Mouse (Mus musculus) layer of hippocampus, adult 2 months (tissue): ENCODE results near the gene 1700069L16Rik. TPM values are rescaled to one million over a fixed set of nuclear protein-coding genes. Genes with fewer than 3 reads are reported as not detected.

Experiments
- DNase-seq, 2 experiments: peaks; one replicate each; pipeline ENCODE4 v3.0.0; 2022; ENCODE audit warnings: low spot score in 2 of 2
- H3K27ac ChIP-seq: fragments of 200-600 bp; 2 replicates; pipeline ENCODE4 v1.8.1; 2022
- H3K4me3 ChIP-seq: fragments of 200-600 bp; 2 replicates; pipeline ENCODE4 v1.8.1; 2022; ENCODE audit warnings: mild to moderate bottlenecking
- CTCF ChIP-seq: fragments of 200-600 bp; conservative IDR thresholded peaks from 2 replicates; pipeline ENCODE4 v1.8.1; 2022; ENCODE audit warnings: antibody characterized with exemption, mild to moderate bottlenecking, moderate library complexity
- total RNA-seq, 2 experiments: library from RNA; stranded (reverse); gene quantifications; 2 replicates each; pipeline ENCODE4 v1.2.3; 2021

The 1700069L16Rik gene
- total RNA-seq, 2 experiments from 2014 or later: not detected

DNA sequence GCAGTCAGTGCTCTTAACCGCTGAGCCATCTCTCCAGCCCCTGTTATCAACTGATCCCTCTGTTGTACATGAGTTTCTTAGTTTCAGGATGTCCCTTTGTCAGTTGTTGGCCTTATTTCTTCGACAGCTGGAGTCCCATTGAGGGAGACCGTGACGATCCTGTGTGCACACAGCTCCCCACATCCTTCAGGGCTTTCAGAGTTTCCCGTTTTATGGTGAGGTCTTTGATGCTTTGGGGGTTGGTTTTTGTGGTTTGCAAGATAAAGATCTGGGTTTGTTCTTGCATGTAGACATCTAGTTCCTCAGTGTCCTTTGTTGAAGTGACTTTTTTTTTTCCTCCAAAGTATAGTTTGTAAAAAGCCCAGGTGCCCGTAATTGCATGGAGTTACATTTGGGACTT, 54.0 kb downstream of the 1700069L16Rik start:
- no peak overlapping the region for H3K4me3 ChIP-seq
- no peak overlapping the region for H3K27ac ChIP-seq
- TF ChIP-seq CTCF: no peak
- no peak for DNase-seq

DNA sequence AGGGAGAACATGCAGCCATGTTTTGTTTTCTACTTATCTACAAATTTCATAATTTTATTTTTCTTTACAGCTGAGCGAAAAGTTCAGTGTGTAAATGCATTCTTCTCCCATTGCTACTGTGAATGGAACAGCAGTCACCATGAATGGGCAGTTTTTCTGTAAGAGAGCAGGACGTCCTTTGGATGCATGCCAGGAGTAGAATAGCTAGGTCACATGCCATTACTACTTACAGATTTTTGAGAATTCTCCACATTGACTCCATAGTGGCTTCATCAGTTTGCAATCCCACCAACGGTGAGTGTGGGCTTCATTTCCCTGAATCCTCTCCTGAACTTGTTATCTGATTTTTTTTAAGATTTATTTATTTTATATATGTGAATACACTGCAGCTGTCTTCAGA, 54.5 kb downstream of the 1700069L16Rik start:
- TF ChIP-seq CTCF: no peak
- no peak for DNase-seq
- Histone ChIP-seq H3K4me3 (no peak overlapping the region), H3K27ac (no peak overlapping the region)

DNA sequence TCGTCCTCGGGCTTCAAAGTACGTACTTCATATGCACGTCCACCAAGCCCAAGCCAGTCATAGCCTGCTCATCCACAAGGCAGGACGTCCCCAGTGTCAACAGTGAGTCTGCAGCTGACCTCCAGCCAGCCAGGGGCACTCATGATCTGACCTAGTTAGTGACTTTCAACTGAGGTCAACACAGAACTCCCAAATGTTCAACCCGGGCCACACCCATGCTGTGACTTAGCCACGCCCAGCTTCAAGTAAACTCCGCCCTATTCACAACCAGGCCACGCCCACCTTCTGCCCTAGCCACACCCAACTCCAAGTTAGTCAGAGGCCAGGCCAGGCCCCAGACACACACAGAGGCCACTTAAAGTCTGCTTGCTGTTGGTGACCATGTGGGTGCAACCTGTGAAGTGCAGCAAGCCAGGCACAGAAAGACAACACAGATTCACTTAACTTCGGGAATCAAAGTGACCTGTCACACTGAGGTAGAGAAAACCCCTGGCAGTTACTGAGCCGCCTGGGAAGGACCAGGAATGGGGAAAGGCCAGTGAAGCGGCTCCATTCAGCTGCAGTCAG, 59.9 kb downstream of the 1700069L16Rik start:
- H3K4me3 ChIP-seq: no peak overlapping the region
- no peak overlapping the region for H3K27ac ChIP-seq
- DNase-seq: no peak
- TF ChIP-seq CTCF: no peak

DNA sequence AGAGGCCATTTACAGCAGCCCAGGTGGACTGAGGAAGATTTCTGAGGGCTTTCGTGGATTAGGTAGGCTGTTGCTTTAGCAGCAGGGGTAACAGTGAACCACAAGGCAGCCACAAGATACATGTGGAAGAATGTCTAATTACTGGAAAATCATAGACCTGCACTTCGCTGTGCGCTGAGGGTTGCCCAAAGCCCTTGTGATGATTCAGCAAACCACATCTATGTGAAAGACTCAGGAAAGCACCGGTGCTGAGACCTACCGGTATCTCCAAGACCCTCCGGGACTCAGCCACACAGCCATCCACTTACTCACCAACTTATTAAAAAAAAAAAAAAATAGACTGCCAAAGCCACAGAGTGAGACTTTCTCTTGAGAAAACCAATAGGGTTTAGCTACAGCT, 60.4 kb downstream of the 1700069L16Rik start:
- no peak for TF ChIP-seq CTCF
- no peak overlapping the region for H3K27ac ChIP-seq
- no peak for DNase-seq

DNA sequence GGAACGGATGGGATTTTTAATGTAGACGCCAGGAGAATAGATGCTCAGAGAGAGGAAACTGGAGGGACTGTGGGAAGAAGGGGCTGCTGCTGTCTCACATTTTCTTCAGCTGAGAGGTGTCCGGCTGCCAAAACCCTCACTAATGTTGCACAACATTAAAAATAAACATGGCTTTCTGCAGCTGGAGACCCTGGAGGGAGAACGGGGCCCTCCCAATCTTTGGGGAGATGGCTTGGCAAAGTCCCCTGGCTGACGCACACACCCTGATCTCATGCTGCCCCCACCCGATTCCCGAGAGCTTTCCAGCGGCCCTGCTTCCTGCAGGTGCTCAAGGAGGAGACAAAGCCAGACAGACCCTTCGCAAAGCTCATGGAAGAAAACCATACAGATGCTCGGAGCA, 63.7 kb downstream of the 1700069L16Rik start:
- no peak overlapping the region for H3K27ac ChIP-seq
- H3K4me3 ChIP-seq: no peak overlapping the region
- DNase-seq: no peak
- TF ChIP-seq CTCF: no peak

More for the DNA sequence above, 60.4 kb downstream of the 1700069L16Rik start:
- no peak overlapping the region for H3K4me3 ChIP-seq

DNA sequence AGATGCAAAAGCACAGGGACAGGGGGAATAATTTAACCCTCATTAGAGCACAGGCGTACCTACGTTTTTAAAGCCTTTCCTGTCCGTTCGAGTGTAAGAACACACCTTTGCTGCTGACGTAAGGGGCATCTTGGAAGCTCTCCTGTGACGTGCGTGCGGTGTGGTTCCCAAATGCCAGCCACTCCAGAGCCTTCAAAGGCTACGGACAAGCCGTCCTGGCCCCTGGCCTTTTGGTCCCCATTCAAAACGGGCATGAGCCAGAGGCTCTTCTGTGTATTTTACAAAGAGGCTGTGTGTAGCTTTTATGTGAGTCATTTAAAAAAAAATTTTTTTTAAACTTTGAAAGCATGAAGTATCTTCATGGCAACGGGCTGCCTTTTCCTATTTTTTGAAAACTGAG, 69.8 kb downstream of the 1700069L16Rik start:
- Histone ChIP-seq H3K4me3 (no peak overlapping the region), H3K27ac (no peak overlapping the region)
- no peak for TF ChIP-seq CTCF
- no peak for DNase-seq

DNA sequence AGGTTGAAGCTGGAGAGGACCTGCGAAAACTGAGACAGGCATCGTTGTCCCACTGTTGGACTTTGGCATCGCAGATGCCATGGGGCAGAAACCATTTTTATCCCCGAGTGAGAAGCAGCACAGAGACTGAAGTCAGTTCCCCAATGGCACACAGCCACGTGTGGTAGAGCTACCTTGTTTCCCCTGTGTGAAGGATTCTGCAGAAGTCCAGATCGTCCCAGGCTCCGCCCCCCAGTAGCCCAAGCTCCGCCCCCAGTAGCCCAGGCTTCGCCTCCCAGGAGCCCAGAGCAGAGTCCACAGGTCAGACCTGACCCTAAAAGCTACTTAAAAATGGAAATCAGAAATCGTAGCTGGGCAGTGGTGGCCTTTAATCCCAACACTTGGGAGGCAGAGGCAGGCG, 70.4 kb downstream of the 1700069L16Rik start:
- no peak for TF ChIP-seq CTCF
- Histone ChIP-seq H3K4me3 (no peak overlapping the region), H3K27ac (no peak overlapping the region)
- no peak for DNase-seq

DNA sequence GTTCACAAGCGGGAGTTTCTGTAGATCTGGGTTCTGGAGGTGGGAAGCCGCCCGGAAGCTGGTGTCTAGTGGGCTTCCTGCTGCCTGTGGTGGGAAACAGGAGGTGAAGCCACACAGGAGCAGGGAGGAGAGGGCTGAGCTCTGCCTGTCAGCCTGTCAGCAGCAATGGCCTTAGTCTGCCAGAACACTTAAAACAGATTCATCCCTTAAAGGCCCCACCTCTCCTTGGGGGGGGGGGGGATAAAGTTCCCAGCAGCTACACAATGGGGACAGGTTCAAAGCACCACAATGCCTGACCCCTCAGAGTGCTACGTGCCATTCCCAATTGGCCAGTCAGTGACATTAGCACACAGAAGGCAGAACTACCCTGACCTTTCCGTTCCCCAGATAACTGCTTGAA, 72.4 kb downstream of the 1700069L16Rik start:
- no peak for DNase-seq
- H3K4me3 ChIP-seq: no peak overlapping the region
- H3K27ac ChIP-seq: no peak overlapping the region
- TF ChIP-seq CTCF: no peak

DNA sequence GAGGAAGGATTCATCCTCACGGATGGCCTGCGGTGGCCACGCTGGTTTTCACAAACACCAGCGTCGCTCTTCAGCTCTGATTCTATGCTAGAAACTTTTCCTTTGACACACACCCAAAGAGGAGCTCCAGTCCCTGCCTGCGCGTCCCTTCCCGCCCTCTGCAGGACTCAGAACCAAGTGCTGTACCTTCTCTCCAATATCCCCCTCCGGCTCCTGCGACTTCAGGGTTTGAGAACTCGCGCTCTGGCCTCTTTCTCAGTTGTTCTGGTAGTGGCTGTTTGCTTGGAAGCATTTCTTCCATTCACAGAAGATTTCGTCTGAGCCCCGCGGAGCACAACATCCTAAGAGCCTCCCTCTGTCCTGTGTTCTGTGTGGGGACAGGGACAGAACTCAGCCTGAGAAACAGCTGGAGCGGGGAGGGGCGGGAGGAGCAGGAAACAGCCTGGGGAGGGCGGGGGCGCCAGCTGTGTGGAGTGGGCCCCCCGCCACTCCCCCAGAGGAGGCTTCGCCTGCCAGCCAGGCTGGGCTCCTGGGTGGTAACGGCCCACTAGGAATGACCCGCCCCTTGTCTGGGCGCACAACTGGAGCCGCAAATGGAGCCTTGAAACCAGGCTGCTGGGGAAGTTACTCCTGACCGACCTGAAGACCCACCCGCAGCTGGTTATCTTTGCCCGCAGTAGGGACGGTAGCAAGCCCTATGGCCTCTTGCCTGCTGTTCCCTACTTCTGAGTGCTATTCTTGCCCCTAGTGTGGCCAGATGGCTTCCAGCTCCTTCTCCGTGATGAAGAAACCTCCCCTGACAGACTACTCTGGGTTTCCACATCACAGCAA, 74.3 kb downstream of the 1700069L16Rik start, which contains the start of gene Cmklr1:
Cmklr1 (minus strand) TSS at position 392 of the 831 bp plus-strand sequence.
- peak; percentile 43 for TF ChIP-seq CTCF
- Histone ChIP-seq H3K4me3 (peak within 1 kb of the TSS; percentile 36; the same call in 1 of the 2 replicates), H3K27ac (peak within 1 kb of the TSS; percentile 68; the same call in 1 of the 2 replicates)
- no peak for DNase-seq

DNA sequence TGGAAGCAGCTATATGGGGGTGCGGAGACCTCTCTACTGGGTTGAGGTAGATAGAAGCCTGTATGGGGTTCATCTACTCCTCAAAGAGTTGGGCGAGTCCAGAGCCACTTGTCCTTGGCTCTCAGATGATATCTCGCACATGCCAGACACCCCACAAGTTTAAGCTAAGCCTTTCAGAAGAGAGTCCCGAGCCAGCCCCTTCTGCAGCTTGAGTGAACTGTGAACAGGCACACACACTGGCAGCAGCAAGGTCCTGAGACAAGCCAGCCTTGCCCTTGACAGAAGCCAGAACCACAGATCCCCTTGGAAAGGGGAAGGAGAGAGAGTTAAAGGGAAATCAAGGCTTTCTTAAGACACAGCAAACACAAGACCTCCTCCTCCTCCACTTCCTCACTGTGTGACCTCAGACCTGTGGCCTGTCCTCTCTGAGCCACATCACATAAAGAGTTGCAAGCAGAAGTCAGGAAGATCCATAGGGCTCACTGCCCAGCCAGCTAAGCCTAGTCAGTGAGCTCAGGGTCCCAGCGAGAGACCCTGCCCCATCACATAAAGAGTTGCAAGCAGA, 75.8 kb downstream of the 1700069L16Rik start:
- Histone ChIP-seq H3K27ac (no peak overlapping the region), H3K4me3 (no peak overlapping the region)
- no peak for TF ChIP-seq CTCF
- no peak for DNase-seq

DNA sequence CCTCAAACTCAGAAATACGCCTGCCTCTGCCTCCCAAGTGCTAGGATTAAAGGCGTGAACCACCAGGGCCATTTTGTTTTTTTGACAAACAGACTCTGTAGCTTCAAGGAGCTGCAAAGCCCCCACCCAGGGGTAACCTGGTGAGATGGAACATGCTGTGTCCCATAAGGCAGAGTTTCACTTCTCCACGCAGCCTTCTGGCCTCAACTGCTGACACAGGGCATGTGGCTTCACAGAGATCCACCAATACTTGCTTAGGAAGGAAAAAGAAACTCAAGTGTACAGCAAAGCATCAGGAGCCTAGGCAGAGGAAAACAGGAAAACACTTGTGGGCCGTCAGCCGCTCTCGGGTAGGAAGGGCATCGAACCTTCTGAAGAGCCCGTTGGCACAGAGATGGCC, 77.4 kb downstream of the 1700069L16Rik start:
- H3K4me3 ChIP-seq: no peak overlapping the region
- DNase-seq: no peak
- no peak for TF ChIP-seq CTCF
- no peak overlapping the region for H3K27ac ChIP-seq

DNA sequence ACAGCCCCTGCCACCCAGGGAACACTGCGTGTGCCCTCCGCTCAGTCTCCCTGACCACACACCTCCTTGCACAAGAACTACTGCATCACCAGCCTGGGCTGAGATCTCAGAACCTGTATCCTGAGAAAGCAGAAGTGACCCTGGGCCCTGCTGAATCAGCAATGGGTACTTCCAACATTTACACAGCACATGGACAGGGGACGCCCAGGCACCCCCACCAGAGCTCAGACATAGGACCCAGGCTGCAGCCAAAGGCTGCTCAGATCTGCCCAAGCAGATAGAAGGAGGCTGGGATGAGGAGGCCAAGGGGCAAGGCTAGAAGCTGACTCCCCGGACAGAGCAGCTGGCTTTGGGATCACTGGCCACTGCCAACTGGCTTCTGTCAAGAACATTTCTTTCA, 80.1 kb downstream of the 1700069L16Rik start:
- DNase-seq: peak in 1 of 2 experiments; percentile 39
- peak overlapping the region; percentile 67; the same call in 1 of the 2 replicates for H3K27ac ChIP-seq
- no peak for TF ChIP-seq CTCF
- H3K4me3 ChIP-seq: no peak overlapping the region

DNA sequence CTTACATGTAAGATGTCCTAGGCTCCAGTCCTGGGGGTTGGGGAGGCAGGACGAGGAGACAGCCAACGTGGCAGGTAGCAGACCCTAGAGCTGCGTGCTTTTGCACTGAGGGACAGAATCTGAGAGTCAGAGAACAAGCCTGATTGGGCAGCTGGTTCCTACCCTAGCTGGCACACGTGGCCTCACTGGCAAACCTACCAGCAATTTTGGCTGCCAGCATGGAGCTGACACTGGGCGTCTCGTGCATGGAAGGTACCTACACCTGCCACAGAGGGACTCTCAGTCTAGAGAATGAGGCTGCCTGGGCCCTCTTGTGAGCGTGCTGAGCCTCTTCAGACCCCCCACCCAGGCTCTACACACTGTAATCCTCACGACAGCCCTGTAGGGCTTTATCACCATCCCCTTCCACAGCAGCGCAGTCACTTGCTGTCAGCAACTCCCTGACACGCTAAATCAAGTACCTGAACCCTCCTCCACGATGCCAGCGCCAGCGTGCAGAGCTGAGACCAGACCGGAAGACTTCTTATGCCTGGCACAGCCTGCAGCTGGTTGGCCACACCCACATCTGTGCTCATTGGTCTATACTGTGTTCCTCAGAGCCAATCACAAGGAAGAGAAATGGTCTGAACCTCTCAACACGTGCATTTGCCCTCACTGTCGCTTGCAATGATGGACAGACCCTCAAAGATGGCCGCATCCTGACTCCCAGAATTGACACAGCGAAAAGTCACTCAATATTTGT, 81.3 kb downstream of the 1700069L16Rik start:
- peak; percentile 37 to 59 for DNase-seq
- TF ChIP-seq CTCF: no peak
- Histone ChIP-seq H3K4me3 (peak overlapping the region; percentile 38), H3K27ac (peak overlapping the region; percentile 77)

Other genes with a start within 250 kb of the 1700069L16Rik start
- gene Wscd2, start 234.4 kb downstream of the 1700069L16Rik start, total RNA-seq: 10 to 100 TPM; 85.0 to 89.1 TPM
- 1 to 10 TPM; 3.3 to 4.5 TPM for gene Cmklr1, start 74.3 kb downstream of the 1700069L16Rik start, total RNA-seq
- 10 to 100 TPM; 12.2 to 12.5 TPM for gene Ficd, start 11.0 kb upstream of the 1700069L16Rik start, total RNA-seq
- 10 to 100 TPM; 53.5 to 54.4 TPM for gene Sart3, start 47.7 kb upstream of the 1700069L16Rik start, total RNA-seq
- gene Iscu, start 48.0 kb upstream of the 1700069L16Rik start, total RNA-seq: 100 to 1,000 TPM; 111 to 122 TPM
- gene Tmem119, start 75.7 kb upstream of the 1700069L16Rik start, total RNA-seq: 10 to 100 TPM; 22.8 to 24.0 TPM
- gene Selplg, start 107.9 kb upstream of the 1700069L16Rik start, total RNA-seq: 10 to 100 TPM; 28.3 to 28.8 TPM
- gene Coro1c, start 184.0 kb upstream of the 1700069L16Rik start, total RNA-seq: 100 to 1,000 TPM in 1 of 2 experiments, 10 to 100 TPM in 1; 95.2 to 101 TPM